25 mouse cellular contexts compared by ENCODE assay signal in genomic region chr16:9121581-9121980, GRCm38 (mm10).
"Had no signal": no experiment of that assay in that cellular context is flagged by ENCODE, and none has a peak within 500 bp of the region (broad histone marks: within the 10 kb centered on the region; RNA-seq: fewer than 3 reads in every experiment).

No protein-coding gene starts in this region.

- H3K9me3 ChIP-seq: heart, embryonic 13.5 days; heart, embryonic 15.5 days; hindbrain, embryonic 13.5 days; hindbrain, embryonic 15.5 days; limb, embryonic 10.5 days; limb, embryonic 12.5 days; liver, embryonic 13.5 days; liver, embryonic 15.5 days had no signal

- H3K4me3 ChIP-seq: heart, embryonic 13.5 days; heart, embryonic 15.5 days; hindbrain, embryonic 13.5 days; hindbrain, embryonic 15.5 days; layer of hippocampus, adult 2 months; left cerebral cortex, adult 2 months; limb, embryonic 10.5 days; limb, embryonic 12.5 days; liver, embryonic 13.5 days; liver, embryonic 15.5 days had no signal

- DNase-seq: gastrocnemius, postnatal 14 days; gastrocnemius, postnatal 36 days; heart, adult 18-20 months; heart, postnatal 14 days; heart, postnatal 36 days; kidney, adult 11 months; kidney, adult 8-10 months; kidney, postnatal 10 days; kidney, postnatal 25 days; kidney, postnatal 4 days; liver; liver, embryonic 13.5 days; liver, postnatal 0 days had no signal

- H3K27ac ChIP-seq: heart, embryonic 13.5 days; heart, embryonic 15.5 days; hindbrain, embryonic 13.5 days; hindbrain, embryonic 15.5 days; hindbrain, postnatal 0 days; layer of hippocampus, adult 2 months; left cerebral cortex, adult 2 months; limb, embryonic 10.5 days; limb, embryonic 12.5 days; liver, embryonic 13.5 days; liver, embryonic 15.5 days had no signal

- H3K4me2 ChIP-seq: heart, embryonic 13.5 days; heart, embryonic 15.5 days; hindbrain, embryonic 13.5 days; hindbrain, embryonic 15.5 days; limb, embryonic 12.5 days; liver, embryonic 11.5 days; liver, embryonic 13.5 days; liver, embryonic 15.5 days had no signal

- H3K4me1 ChIP-seq: heart, embryonic 13.5 days; heart, embryonic 15.5 days; hindbrain, embryonic 15.5 days; limb, embryonic 10.5 days; limb, embryonic 12.5 days; liver, embryonic 13.5 days; liver, embryonic 15.5 days had no signal

- H3K27me3 ChIP-seq: heart, embryonic 13.5 days; heart, embryonic 15.5 days; hindbrain, embryonic 13.5 days; hindbrain, embryonic 15.5 days; limb, embryonic 12.5 days; liver, embryonic 13.5 days; liver, embryonic 15.5 days had no signal

- H3K36me3 ChIP-seq: heart, embryonic 13.5 days; heart, embryonic 15.5 days; hindbrain, embryonic 13.5 days; hindbrain, embryonic 15.5 days; limb, embryonic 10.5 days; limb, embryonic 12.5 days; liver, embryonic 13.5 days; liver, embryonic 15.5 days had no signal

- ATAC-seq: hindbrain, postnatal 0 days; intestine, embryonic 16.5 days; liver, postnatal 0 days had no signal

- H3K9ac ChIP-seq: heart, embryonic 13.5 days; heart, embryonic 15.5 days; hindbrain, embryonic 13.5 days; hindbrain, embryonic 15.5 days; limb, embryonic 12.5 days; liver, embryonic 13.5 days; liver, embryonic 15.5 days; liver, postnatal 0 days had no signal
